Mouse (Mus musculus) E14TG2a.4 (cell line): ENCODE data around the gene Gm10717.
"Not testable (repeated sequence)": the region's sequence is repeated elsewhere in the genome, so short reads cannot be mapped to it uniquely, and the experiment has no call there.

Source experiments
- H3K27me3 ChIP-seq: 2 replicates; pipeline ENCODE4 v1.6.1; 2014; ENCODE audit warnings: low read length, control low read depth; ENCODE audit not compliant: insufficient read depth
- H3K36me3 ChIP-seq: 2 replicates; pipeline ENCODE4 v1.6.1; 2014; ENCODE audit warnings: low read length, control low read depth; ENCODE audit not compliant: insufficient read depth
- H3K4me1 ChIP-seq: replicated peaks from 2 replicates; pipeline ENCODE4 v1.6.1; 2014; ENCODE audit warnings: low read depth, low read length, control low read depth
- H3K4me3 ChIP-seq: replicated peaks from 2 replicates; pipeline ENCODE4 v1.5.1; 2014; ENCODE audit warnings: mild to moderate bottlenecking, low read length
- H3K9me3 ChIP-seq: 2 replicates; pipeline ENCODE4 v1.6.1; 2014; ENCODE audit warnings: low read length, control low read depth

Gm10717 gene

DNA sequence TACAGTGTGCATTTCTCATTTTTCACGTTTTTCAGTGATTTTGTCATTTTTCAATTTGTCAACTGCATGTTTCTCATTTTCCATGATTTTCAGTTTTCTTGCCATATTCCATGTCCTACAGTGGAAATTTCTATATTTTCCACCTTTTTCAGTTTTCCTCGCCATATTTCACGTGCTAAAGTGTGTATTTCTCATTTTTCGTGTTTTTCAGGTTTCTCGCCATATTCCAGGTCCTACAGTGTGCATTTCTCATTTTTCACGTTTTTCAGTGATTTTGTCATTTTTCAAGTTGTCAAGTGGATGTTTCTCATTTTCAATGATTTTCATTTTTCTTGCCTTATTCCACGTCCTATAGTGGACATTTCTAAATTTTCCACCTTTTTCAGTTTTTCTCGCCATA lies 11.4 kb downstream of the Gm10717 start, which contains the start of gene Gm10715:
Gm10715 (plus strand) TSS at position 301 of the 400 bp plus-strand sequence.
- not testable (repeated sequence) for H3K9me3 ChIP-seq, H3K4me1 ChIP-seq, H3K36me3 ChIP-seq, H3K4me3 ChIP-seq, H3K27me3 ChIP-seq

DNA sequence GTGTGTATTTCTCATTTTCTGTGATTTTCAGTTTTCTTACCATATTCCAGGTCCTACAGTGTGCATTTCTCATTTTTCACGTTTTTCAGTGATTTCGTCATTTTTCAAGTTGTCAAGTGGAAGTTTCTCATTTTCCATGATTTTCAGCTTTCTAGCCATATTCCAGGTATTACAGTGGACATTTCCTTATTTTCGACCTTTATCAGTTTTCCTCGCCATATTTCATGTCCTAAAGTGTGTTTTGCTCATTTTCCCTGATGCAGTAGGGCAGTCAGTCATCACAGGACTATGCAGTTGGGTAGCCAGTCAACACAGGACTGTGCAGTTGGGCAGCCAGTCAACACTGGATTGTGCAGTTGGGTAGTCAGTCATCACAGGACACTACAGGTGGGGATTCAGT lies 12.9 kb downstream of the Gm10717 start:
- H3K4me1 ChIP-seq, H3K9me3 ChIP-seq, H3K4me3 ChIP-seq, H3K27me3 ChIP-seq, H3K36me3 ChIP-seq: not testable (repeated sequence)
